Mouse (Mus musculus) limb, embryonic 12.5 days (tissue): ENCODE data around the gene Dcun1d5. TPM values are rescaled to one million over a fixed set of nuclear protein-coding genes. Genes with fewer than 3 reads are reported as not detected.
"Not testable (repeated sequence)": the region's sequence is repeated elsewhere in the genome, so short reads cannot be mapped to it uniquely, and the experiment has no call there.

Source experiments
- ATAC-seq: fragments of 200-750 bp; cut with Nextera tagmentation; 2 replicates; pipeline ENCODE4 v1.8.0; 2017; ENCODE audit warnings: low read depth, moderate TSS enrichment; ENCODE audit not compliant: insufficient number of reproducible peaks, insufficient read depth, low FRiP score, low TSS enrichment
- H3K27ac ChIP-seq: fragments of 300-500 bp; sonication (generic); 2 replicates; pipeline ENCODE4 v1.5.1; 2016; ENCODE audit warnings: mild to moderate bottlenecking, moderate library complexity
- H3K27me3 ChIP-seq: fragments of 300-500 bp; sonication (generic); 2 replicates; pipeline ENCODE4 v1.6.1; 2016; ENCODE audit warnings: mild to moderate bottlenecking, moderate library complexity
- H3K36me3 ChIP-seq: fragments of 300-500 bp; sonication (generic); 2 replicates; pipeline ENCODE4 v1.6.1; 2016; ENCODE audit warnings: mild to moderate bottlenecking, moderate library complexity
- H3K4me1 ChIP-seq: fragments of 300-500 bp; sonication (generic); replicated peaks from 2 replicates; pipeline ENCODE4 v1.6.1; 2016
- H3K4me2 ChIP-seq: fragments of 300-500 bp; sonication (generic); 2 replicates; pipeline ENCODE4 v1.6.1; 2016; ENCODE audit warnings: mild to moderate bottlenecking, moderate library complexity
- H3K4me3 ChIP-seq: fragments of 300-500 bp; sonication (generic); replicated peaks from 2 replicates; pipeline ENCODE4 v1.5.1; 2016; ENCODE audit warnings: mild to moderate bottlenecking
- H3K9ac ChIP-seq: fragments of 300-500 bp; sonication (generic); replicated peaks from 2 replicates; pipeline ENCODE4 v1.6.1; 2016; ENCODE audit warnings: mild to moderate bottlenecking, moderate library complexity
- H3K9me3 ChIP-seq: fragments of 300-500 bp; sonication (generic); 2 replicates; pipeline ENCODE4 v1.6.1; 2016; ENCODE audit warnings: mild to moderate bottlenecking, moderate library complexity
- WGBS: fragments of 180-500 bp; shearing (Covaris S2); methylation state at CpG from one replicate; pipeline ENCODE4 v1.1.7; 2016; 5-methylcytosine and 5-hydroxymethylcytosine counted together
- polyA plus RNA-seq: library from polyadenylated mRNA; unstranded; fragments of >200 nt; fragmentation: Nextera tagmentation; extraction: Ambion mirVana; gene quantifications from 2 replicates; pipeline ENCODE4 v1.2.1, GENCODE M21; 2016

The Dcun1d5 gene
- 156 and 158 TPM in 2 replicates for polyA plus RNA-seq

DNA sequence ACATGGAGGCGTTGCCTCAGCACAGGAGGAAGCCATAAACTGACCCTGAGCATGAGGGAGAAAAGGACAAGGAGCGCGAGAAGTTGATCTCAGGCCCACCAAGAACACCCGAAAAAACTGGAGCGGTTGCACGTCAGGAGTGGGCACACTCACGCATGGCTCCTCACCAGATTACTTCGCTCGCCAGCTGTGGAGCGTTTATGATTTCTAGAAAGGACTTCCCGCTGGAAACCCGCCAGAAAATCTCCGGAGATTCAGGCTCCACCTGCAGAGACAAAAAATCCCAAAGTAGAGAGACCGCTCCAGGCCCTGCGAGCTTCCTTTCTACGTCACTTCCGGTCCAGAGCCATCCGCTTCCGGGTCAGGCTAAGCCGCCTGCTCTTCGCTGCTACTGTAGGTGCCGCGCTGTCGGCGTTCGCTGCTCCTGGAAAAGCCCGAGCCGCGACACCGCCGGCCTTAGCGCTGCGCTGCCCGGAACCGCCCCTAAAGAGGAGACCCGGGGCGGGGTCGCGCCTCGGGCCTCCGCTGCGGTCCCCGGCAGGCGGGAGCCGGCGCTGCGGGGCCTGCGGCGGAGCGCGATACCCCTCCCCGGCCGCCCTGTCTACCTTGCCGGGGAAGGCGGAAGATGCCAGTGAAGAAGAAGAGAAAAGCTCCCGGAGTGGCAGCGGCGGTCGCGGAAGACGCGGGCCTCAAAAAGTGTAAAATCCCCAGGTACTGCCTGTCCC is at the start of gene Dcun1d5, which contains the start of gene Dync2h1:
Gene Dcun1d5, plus strand, starts transcription at position 349 of the 725 bp plus-strand sequence.
Gene Dync2h1, minus strand, starts transcription at position 275 of the 725 bp plus-strand sequence.
- no peaks in the 10 kb centered on the region for H3K9me3 ChIP-seq
- peak within 1 kb of the TSS; percentile 90 for H3K4me3 ChIP-seq
- H3K27me3 ChIP-seq: no peaks in the 10 kb centered on the region
- peak; percentile 99 for ATAC-seq
- under 1% methylated on average over 61 of the region's 62 CpGs for WGBS
- H3K4me2 ChIP-seq: peak within 1 kb of the TSS; percentile 72
- peaks cover 15% of the 10 kb centered on the region for H3K4me1 ChIP-seq
- peak within 1 kb of the TSS; percentile 96 for H3K27ac ChIP-seq
- H3K9ac ChIP-seq: peak within 1 kb of the TSS; percentile 90
- peaks cover 9% of the 10 kb centered on the region for H3K36me3 ChIP-seq

DNA sequence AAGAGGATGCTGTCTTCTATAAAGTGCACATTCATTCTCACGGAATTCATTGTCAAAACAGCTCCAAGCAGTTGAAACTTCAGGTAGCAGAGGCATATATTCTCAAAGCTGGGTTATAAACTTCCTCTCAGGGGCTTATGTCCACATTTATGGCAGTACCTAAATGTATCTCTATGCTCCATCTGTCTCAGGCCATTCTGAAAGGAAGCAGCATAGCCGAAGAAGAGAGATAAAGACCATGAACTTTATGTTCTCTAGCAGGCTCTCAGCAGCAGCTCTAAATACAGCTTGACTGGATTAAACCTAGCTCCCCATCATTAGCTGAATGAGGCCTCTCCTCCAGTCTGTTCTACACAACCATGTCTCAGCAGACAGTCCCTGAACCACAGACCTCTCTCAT is 29.9 kb upstream of the Dcun1d5 start:
- no peaks in the 10 kb centered on the region for H3K9me3 ChIP-seq
- 83% methylated on average over 2 of the region's 2 CpGs for WGBS
- no peak overlapping the region for H3K27ac ChIP-seq
- no peak overlapping the region for H3K9ac ChIP-seq
- no peak for ATAC-seq
- no peaks in the 10 kb centered on the region for H3K4me1 ChIP-seq
- no peak overlapping the region for H3K4me2 ChIP-seq
- no peaks in the 10 kb centered on the region for H3K27me3 ChIP-seq
- peaks cover 43% of the 10 kb centered on the region for H3K36me3 ChIP-seq
- no peak overlapping the region for H3K4me3 ChIP-seq

DNA sequence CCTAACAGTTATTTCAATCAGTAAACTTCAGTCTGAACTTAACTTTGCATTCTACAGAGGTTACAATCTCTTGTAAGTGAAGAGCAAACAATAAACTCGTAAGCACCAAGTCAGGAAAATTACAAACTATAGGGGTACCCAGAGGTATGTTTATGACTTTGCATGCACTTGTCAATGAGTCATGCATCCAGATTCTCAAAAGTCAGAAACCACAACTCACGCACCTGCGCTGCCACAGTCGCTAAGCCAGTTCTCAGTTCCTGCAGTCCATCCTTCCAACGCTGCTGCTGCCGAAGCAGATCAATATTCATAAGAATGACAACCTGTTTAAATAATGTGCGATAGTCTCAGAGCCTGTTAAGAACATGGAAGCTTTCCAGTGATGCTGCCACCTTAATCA is 25.7 kb upstream of the Dcun1d5 start:
- H3K9ac ChIP-seq: no peak overlapping the region
- H3K9me3 ChIP-seq: no peaks in the 10 kb centered on the region
- 93% methylated on average over 7 of the region's 7 CpGs for WGBS
- no peak overlapping the region for H3K4me3 ChIP-seq
- no peak overlapping the region for H3K4me2 ChIP-seq
- peaks cover 48% of the 10 kb centered on the region for H3K36me3 ChIP-seq
- no peaks in the 10 kb centered on the region for H3K4me1 ChIP-seq
- no peak for ATAC-seq
- H3K27me3 ChIP-seq: no peaks in the 10 kb centered on the region
- H3K27ac ChIP-seq: no peak overlapping the region

DNA sequence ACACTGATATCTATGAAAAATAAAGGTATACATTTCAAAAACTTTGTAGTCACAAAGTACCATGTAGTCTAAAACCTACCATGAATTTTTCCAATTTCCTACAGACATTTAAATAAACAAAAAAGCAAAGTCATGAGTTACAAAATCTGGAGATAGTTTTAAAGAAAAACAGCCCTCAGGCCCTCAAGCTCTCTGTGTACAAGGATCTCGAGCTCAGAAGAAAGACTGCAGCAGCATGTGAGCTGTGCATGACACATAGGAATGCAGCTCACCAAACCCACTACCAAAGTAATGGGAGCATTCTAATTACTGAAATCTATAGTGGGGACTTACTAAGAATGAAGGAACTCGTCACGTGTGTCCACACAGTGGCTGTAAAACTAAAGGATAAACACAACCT is 24.6 kb upstream of the Dcun1d5 start:
- Histone ChIP-seq H3K4me2 (no peak overlapping the region), H3K27ac (no peak overlapping the region), H3K4me3 (no peak overlapping the region), H3K9me3 (no peaks in the 10 kb centered on the region), H3K9ac (no peak overlapping the region), H3K4me1 (no peaks in the 10 kb centered on the region), H3K36me3 (peaks cover 50% of the 10 kb centered on the region), H3K27me3 (no peaks in the 10 kb centered on the region)
- ATAC-seq: no peak
- WGBS: 54% methylated on average over 3 of the region's 3 CpGs

DNA sequence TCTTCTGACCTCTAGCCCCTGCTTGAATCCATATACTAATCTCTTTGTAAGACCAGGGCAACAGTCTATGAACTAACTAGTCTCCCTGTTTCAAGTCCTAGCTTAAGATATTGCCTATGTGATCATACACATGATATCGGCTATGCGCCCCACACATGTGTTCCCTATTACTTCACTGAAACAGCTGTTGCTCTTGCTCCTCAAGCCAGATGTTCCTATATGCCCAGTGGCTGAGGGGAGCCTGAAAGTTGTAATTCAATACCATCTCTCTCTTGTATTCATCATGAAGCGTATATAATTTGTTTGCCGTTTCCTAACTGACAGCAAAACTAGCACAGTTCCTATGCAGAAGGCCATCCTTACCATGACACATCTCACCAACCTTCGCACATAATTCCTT is 23.6 kb upstream of the Dcun1d5 start:
- no peak; the same call in 1 of the 2 replicates for ATAC-seq
- Histone ChIP-seq H3K4me1 (no peaks in the 10 kb centered on the region), H3K27ac (no peak overlapping the region), H3K9me3 (no peaks in the 10 kb centered on the region), H3K9ac (no peak overlapping the region), H3K36me3 (peaks cover 48% of the 10 kb centered on the region), H3K27me3 (no peaks in the 10 kb centered on the region), H3K4me2 (no peak overlapping the region), H3K4me3 (no peak overlapping the region)
- 56% methylated on average over 5 of the region's 5 CpGs for WGBS

DNA sequence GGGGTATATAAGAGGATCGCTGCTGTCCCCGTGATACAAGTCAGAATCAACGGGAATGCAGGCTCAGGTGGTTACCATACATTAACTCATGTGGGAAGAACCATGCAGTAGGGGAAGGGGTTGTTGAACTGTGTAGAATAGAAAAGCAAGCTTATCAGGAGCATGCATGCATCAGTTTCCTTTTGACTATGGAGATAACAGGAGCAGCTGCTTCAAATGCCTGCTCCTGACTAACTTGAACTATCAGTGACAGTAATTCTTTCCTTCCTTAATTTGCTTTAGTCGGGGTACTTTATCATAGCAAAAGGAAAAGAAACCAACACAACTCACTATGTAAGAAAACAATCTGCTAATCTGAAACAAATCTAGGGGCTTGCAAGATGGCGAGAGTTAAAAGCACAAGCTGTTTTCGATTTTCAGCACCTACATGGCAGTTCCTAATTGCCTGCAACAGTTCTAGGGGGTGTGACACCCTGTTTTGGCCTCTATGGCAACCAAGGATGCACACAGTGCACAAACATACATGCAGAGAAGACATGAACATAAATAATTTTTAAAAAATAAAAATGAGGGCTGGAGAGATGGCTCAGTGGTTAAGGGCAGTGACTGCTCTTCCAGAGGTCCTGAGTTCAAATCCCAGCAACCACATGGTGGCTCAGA is 16.9 kb upstream of the Dcun1d5 start:
- ATAC-seq: no peak
- H3K27ac ChIP-seq: no peak overlapping the region
- H3K4me2 ChIP-seq: no peak overlapping the region
- H3K4me3 ChIP-seq: no peak overlapping the region
- WGBS: 83% methylated on average over 6 of the region's 6 CpGs
- peaks cover 48% of the 10 kb centered on the region for H3K36me3 ChIP-seq
- no peaks in the 10 kb centered on the region for H3K9me3 ChIP-seq
- no peaks in the 10 kb centered on the region for H3K4me1 ChIP-seq
- no peak overlapping the region for H3K9ac ChIP-seq
- H3K27me3 ChIP-seq: no peaks in the 10 kb centered on the region

DNA sequence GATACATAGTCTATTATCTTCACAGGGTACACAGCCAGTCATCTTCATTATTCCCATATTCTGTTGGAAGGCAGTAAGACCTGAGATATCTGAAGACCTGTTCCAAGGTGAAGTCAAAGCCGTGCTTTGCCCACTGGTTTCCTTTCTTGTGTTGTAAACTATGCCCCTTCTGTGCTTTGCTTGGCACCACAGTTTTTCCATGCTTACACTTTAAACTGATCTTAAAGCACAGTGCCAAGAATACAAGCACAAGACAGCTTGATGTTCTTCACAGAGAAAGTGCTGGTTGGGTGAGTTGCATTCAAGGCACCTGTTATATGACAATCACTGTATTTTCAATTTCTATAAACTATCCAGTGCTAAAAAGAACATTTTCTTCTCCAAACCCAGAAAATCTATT is 10.6 kb upstream of the Dcun1d5 start:
- Histone ChIP-seq H3K9me3 (no peaks in the 10 kb centered on the region), H3K4me3 (no peak overlapping the region), H3K9ac (no peak overlapping the region), H3K27me3 (no peaks in the 10 kb centered on the region), H3K36me3 (peaks cover 23% of the 10 kb centered on the region; the same call in 1 of the 2 replicates), H3K4me2 (no peak overlapping the region), H3K4me1 (0 out of 2 replicates have a peak, but pooled peaks cover 6% of the 10 kb centered on the region), H3K27ac (no peak overlapping the region)
- 97% methylated on average over 1 of the region's 1 CpGs for WGBS
- no peak for ATAC-seq

DNA sequence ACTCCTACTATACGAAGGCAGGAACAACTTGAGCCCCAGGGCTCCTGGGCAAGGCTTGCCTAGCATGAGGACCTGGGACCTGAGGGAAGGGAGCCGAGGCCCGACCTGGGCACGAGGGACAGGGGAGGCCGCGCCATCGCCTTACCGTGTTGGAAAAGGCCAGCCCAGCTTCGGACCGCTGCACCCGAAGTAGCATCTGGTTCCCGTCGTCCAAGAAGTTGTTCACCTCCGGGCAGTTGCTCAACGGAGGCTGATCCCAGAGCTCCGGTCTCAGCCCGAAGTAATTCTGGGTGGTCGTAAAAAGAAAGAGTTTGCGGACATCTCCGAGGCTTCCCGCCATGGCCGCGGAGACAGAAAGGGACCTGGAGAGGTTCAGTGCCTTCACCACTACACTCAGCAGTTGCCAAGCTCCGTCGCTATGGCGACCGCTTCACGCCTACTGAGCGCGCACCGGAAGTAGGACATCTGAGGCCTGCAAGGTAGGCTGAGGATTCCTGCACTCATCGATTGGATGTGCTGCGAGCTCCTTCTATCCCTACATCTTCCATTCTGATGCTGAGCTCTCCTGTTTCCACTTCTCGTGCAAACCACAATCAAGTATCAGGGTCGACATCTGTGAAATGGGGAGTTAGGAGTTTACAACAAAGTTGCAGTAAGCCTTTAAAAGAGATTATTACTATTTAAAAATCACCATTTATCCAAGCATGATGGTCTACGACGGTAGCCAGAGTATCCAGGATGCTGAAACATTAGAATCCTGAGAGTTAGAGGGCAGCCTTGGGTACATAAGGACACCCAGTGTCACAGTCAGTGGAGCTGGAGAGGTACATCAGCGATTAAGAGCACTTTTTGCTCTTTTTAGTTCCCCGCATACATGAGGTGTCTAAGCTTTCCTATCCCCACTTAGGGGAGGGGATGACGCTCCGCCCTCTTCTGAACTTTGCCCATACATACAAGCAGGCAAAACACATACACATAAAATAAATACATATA is 7.4 kb upstream of the Dcun1d5 start:
- ATAC-seq: peak; percentile 99
- WGBS: 9% methylated on average over 41 of the region's 41 CpGs
- peak overlapping the region; percentile 69 for H3K27ac ChIP-seq

DNA sequence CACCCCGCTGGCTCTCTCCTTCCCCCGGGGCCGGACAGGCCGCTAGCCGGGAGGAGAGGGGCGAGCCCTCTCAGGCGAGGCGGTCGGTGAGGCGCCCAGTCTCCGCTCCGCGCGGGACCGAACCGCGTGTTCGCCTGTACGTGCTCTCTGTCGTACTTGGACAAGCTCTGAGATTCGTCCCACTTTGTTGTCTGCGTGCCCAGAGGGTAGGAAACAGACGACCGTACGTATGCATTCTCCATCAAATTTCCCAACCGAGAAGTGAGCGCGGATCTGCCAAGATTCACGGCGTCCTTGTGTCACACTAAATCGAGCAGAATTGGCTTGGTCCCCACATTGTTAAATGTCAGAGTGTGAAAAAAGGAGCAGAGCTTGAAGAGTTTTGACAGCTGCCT is 574 bp downstream of the Dcun1d5 start:
- H3K4me3 ChIP-seq: peak overlapping the region; percentile 90
- peak; percentile 69 for ATAC-seq
- 0% methylated on average over 29 of the region's 31 CpGs for WGBS

More for the DNA sequence above, 7.4 kb upstream of the Dcun1d5 start:
- Histone ChIP-seq H3K4me3 (peak overlapping the region; percentile 63), H3K4me2 (peak overlapping the region; percentile 80), H3K9me3 (no peaks in the 10 kb centered on the region), H3K36me3 (peaks cover 16% of the 10 kb centered on the region), H3K27me3 (no peaks in the 10 kb centered on the region), H3K9ac (peak overlapping the region; percentile 73), H3K4me1 (0 out of 2 replicates have a peak, but pooled peaks cover 6% of the 10 kb centered on the region)

DNA sequence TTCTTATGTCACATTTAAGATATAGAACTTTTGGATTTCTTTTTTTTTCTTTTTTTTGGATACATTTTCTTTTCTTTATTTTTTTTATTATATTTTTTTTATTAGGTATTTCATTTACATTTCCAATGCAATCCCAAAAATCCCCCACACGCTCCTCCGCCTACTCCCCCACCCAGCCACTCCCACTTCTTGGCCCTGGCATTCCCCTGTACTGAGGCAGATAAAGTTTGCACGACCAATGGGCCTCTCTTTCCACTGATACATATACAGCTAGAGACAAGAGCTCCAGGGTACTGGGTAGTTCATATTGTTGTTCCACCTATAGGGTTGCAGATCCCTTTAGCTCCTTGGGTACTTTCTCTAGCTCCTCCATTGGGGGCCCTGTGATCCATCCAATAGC is 6.4 kb downstream of the Dcun1d5 start:
- 91% methylated on average over 3 of the region's 3 CpGs for whole genome bisulfite sequencing
- ATAC-seq, H3K27me3 ChIP-seq, H3K27ac ChIP-seq, H3K4me2 ChIP-seq, H3K4me1 ChIP-seq, H3K9ac ChIP-seq, H3K4me3 ChIP-seq, H3K9me3 ChIP-seq: not testable (repeated sequence)
- H3K36me3 ChIP-seq: peaks cover 16% of the 10 kb centered on the region

More for the DNA sequence above, 574 bp downstream of the Dcun1d5 start:
- peaks cover 15% of the 10 kb centered on the region for H3K4me1 ChIP-seq
- peak overlapping the region; percentile 96 for H3K27ac ChIP-seq
- H3K4me2 ChIP-seq: peak overlapping the region; percentile 72
- no peaks in the 10 kb centered on the region for H3K9me3 ChIP-seq
- H3K27me3 ChIP-seq: no peaks in the 10 kb centered on the region
- H3K9ac ChIP-seq: peak overlapping the region; percentile 90
- H3K36me3 ChIP-seq: peaks cover 11% of the 10 kb centered on the region
